Mouse (Mus musculus): Measurements from ENCODE around the gene Celsr2.

DNA sequence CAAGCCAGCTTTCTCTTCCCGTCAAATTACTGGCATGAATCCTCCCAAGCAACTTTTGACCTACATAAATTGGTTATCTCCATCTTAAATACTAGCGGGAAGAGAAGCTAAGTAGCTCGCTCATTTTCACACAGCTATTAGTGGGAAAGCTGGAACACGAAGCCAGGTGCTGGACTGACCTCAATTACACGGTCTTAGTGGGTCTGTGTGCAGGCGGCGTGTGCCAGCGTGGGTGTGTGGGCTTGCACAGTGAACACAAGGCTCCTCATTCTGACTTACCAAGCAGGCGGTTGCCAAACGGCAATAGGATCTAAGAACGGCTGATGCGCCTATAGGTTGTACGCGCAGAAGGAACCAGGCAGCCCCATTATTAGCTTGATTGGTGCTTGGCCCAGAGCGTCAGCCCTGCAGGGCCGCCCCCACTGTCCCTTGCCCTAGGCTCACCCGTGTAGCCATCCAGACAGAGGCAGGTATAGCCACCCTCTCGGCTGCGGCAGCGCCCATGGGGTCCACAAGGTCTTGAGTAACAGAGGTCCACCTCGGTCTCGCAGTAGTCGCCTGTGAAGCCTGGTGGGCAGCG lies 9.0 kb downstream of the Celsr2 start:
- no peak for TF ChIP-seq CTCF (IDR thresholded peaks at IDR 0.05)
- TF ChIP-seq EP300 (IDR thresholded peaks at IDR 0.05; ENCODE audit: insufficient read depth, low read depth, low read length) = no peak
